Mouse (Mus musculus) ES-E14 (cell line): ENCODE measurements around the gene Bpifb6. TPM values are rescaled to one million over a fixed set of nuclear protein-coding genes. Genes with fewer than 3 reads are reported as not detected.

ENCODE experiments used
- DNase-seq: peaks from one replicate; pipeline ENCODE4 v3.0.0-alpha.2; 2013; ENCODE audit warnings: low read depth, low spot score
- H3K27ac ChIP-seq: 2 replicates; pipeline ENCODE4 v1.5.1; 2012; ENCODE audit warnings: low read depth, mild to moderate bottlenecking, low read length, moderate library complexity, mixed read lengths; ENCODE audit not compliant: poor library complexity, insufficient read depth, severe bottlenecking
- H3K36me3 ChIP-seq: 2 replicates; pipeline ENCODE4 v1.6.1; 2012; ENCODE audit warnings: mild to moderate bottlenecking, low read length, moderate library complexity, mixed read lengths; ENCODE audit not compliant: control insufficient read depth, poor library complexity, insufficient read depth, severe bottlenecking
- H3K4me1 ChIP-seq, 2 experiments: fragments of 150-350 bp in 1 of 2; sonication (generic) in 1 of 2; 2 replicates each; pipeline ENCODE4 v1.6.1; 2012; ENCODE audit warnings: low read length in 2 of 2, mild to moderate bottlenecking in 1 of 2, mixed read lengths in 1 of 2; ENCODE audit not compliant: control insufficient read depth in 2 of 2, insufficient read depth in 2 of 2, poor library complexity in 1 of 2
- H3K4me3 ChIP-seq, 2 experiments: fragments of 150-350 bp in 1 of 2; sonication (generic) in 1 of 2; 2 replicates each; pipeline ENCODE4 v1.5.1; 2012; ENCODE audit warnings: low read length in 2 of 2, low read depth in 1 of 2, mild to moderate bottlenecking in 1 of 2, mixed read lengths in 1 of 2; ENCODE audit not compliant: insufficient read depth in 1 of 2, poor library complexity in 1 of 2, severe bottlenecking in 1 of 2
- H3K9ac ChIP-seq: 2 replicates; pipeline ENCODE4 v1.6.1; 2012; ENCODE audit warnings: low read depth, mild to moderate bottlenecking, low read length, mixed read lengths; ENCODE audit not compliant: poor library complexity, insufficient read depth, severe bottlenecking
- H3K9me3 ChIP-seq: fragments of 150-350 bp; sonication (generic); 2 replicates; pipeline ENCODE4 v1.6.1; 2012; ENCODE audit warnings: low read depth, mild to moderate bottlenecking, low read length; ENCODE audit not compliant: control insufficient read depth, insufficient read depth
- CHD2 ChIP-seq: IDR thresholded peaks from 2 replicates; pipeline ENCODE4 v1.6.1; 2014; ENCODE audit warnings: mild to moderate bottlenecking, low read depth, low read length, inconsistent platforms
- HCFC1 ChIP-seq: IDR thresholded peaks from 2 replicates; pipeline ENCODE4 v1.6.1; 2012; ENCODE audit warnings: low read length, inconsistent platforms, borderline replicate concordance; ENCODE audit not compliant: insufficient read depth
- MAFK ChIP-seq: IDR thresholded peaks from 2 replicates; pipeline ENCODE4 v1.6.1; 2014; ENCODE audit warnings: mild to moderate bottlenecking, low read depth, low read length, inconsistent platforms; ENCODE audit not compliant: insufficient read depth
- ZC3H11A ChIP-seq: IDR thresholded peaks from 2 replicates; pipeline ENCODE4 v1.6.1; 2012; ENCODE audit warnings: low read depth, mild to moderate bottlenecking, inconsistent platforms, low read length, borderline replicate concordance
- ZNF384 ChIP-seq: IDR thresholded peaks from 2 replicates; pipeline ENCODE4 v1.6.1; 2012; ENCODE audit warnings: low read depth, low read length, inconsistent platforms
- in situ Hi-C, 2 experiments: fragments of 600-800 bp; cut with MboI; formaldehyde crosslinking; loops; one replicate each; pipeline ENCODE4 v1.15.1; 2025; ENCODE audit warnings: low sequenced_read_pairs in 2 of 2, inconsistent platforms in 1 of 2; ENCODE audit not compliant: unreplicated experiment in 2 of 2
- total RNA-seq: library from RNA; depleted of rRNA; stranded (reverse); fragments of 300-350 nt; gene quantifications from 2 replicates; pipeline ENCODE4 v1.2.3, GENCODE M21; 2012

Gene Bpifb6
- total RNA-seq, 1 experiment = not detected

- no peaks in the 10 kb centered on the region for H3K36me3 ChIP-seq
- DNase-seq = peak; percentile 59
- no peaks in the 10 kb centered on the region for H3K9me3 ChIP-seq
- in situ Hi-C loops = no loop called here
- H3K4me1 ChIP-seq = no peaks in the 10 kb centered on the region
- no peak overlapping the region for H3K9ac ChIP-seq
- H3K27ac ChIP-seq = no peak overlapping the region
- H3K4me3 ChIP-seq = no peak overlapping the region
- TF ChIP-seq MAFK (no peak), HCFC1 (no peak), CHD2 (no peak), ZC3H11A (0 out of 2 replicates have a peak, but pooled peaks have one; percentile 32), ZNF384 (no peak)
These were observed 29.8 kb downstream of the Bpifb6 start for GRCm38 (mm10) chr2:153929871-153930413.

DNA sequence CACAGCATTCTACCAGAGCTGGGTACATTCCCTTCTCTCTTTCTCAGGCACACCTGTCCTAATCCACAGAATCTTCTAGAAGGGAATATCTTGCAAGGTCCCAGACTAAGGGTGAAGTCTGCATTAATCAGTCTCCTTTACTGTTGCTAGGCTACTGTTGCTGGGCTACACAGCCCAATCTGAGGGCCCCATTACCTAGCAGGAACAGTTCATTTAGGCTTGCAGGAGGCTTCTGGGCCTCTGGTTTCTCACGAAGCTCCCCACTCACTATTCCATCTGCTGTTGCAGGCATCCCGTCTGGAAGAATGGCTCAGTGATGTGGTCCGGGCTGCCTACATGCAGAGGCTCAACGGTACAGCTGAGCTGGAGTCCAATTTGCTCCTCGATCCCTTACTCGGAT, 30.9 kb downstream of the Bpifb6 start:
- Histone ChIP-seq H3K9ac (no peak overlapping the region), H3K4me1 (no peaks in the 10 kb centered on the region), H3K9me3 (no peaks in the 10 kb centered on the region), H3K36me3 (no peaks in the 10 kb centered on the region), H3K4me3 (no peak overlapping the region), H3K27ac (no peak overlapping the region)
- in situ Hi-C loops = no loop called here
- DNase-seq = no peak
- TF ChIP-seq ZNF384 = no peak
- TF ChIP-seq ZC3H11A = no peak
- no peak for TF ChIP-seq MAFK
- TF ChIP-seq CHD2 = no peak
- TF ChIP-seq HCFC1 = no peak

GRCm38 (mm10) chr2:153933311-153933710, 33.1 kb downstream of the Bpifb6 start:
- in situ Hi-C loops = no loop called here
- no peaks in the 10 kb centered on the region for H3K4me1 ChIP-seq
- TF ChIP-seq ZNF384 (no peak), MAFK (no peak), HCFC1 (no peak), CHD2 (no peak), ZC3H11A (no peak)
- no peak overlapping the region for H3K27ac ChIP-seq
- H3K4me3 ChIP-seq = no peak overlapping the region
- no peaks in the 10 kb centered on the region for H3K9me3 ChIP-seq
- H3K36me3 ChIP-seq = no peaks in the 10 kb centered on the region
- no peak for DNase-seq
- H3K9ac ChIP-seq = no peak overlapping the region

GRCm38 (mm10) chr2:153935348-153935747, 35.2 kb downstream of the Bpifb6 start:
- 0 out of 2 replicates have a peak overlapping the region, but pooled peaks have one; percentile 2 for H3K27ac ChIP-seq
- H3K4me3 ChIP-seq = no peak overlapping the region
- TF ChIP-seq ZC3H11A = no peak
- TF ChIP-seq MAFK = 0 out of 2 replicates have a peak, but pooled peaks have one; percentile 15
- no peak for TF ChIP-seq HCFC1
- no peak for TF ChIP-seq ZNF384
- no peak for TF ChIP-seq CHD2
- no peaks in the 10 kb centered on the region for H3K4me1 ChIP-seq
- H3K9ac ChIP-seq = no peak overlapping the region
- H3K36me3 ChIP-seq = no peaks in the 10 kb centered on the region
- no peaks in the 10 kb centered on the region for H3K9me3 ChIP-seq
- peak; percentile 30 for DNase-seq
- in situ Hi-C loops = no loop called here

DNA sequence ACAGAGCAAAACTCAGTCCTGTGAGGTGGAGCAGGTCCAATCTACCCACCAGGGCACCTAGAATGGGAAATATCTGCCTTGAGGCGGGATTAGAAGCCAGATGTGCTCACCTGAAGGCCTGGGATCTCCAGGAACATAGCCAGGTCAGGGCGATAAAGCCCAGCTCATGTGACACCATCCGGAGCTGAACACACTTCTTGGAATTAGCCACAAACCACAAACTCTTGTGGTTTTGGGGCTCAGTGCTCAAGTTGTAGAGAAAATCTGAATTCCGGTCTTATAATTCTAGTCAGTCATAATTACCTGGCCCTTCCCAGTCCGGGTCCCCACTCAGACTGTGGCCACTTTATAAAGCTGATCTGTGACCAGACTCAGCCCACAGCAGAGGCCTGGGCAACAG, 37.7 kb downstream of the Bpifb6 start, which contains the start of gene Bpifb4:
Gene Bpifb4, plus strand, starts transcription at position 370 of the 400 bp plus-strand sequence.
- no peak for DNase-seq
- no peaks in the 10 kb centered on the region for H3K36me3 ChIP-seq
- in situ Hi-C loops = no loop called here
- no peak within 1 kb of the TSS for H3K4me3 ChIP-seq
- H3K4me1 ChIP-seq = no peaks in the 10 kb centered on the region
- H3K9ac ChIP-seq = no peak within 1 kb of the TSS
- no peaks in the 10 kb centered on the region for H3K9me3 ChIP-seq
- no peak within 1 kb of the TSS for H3K27ac ChIP-seq
- TF ChIP-seq HCFC1 (no peak), ZNF384 (no peak), CHD2 (no peak), MAFK (no peak), ZC3H11A (no peak)
